Mouse (Mus musculus): Measurements from ENCODE around the gene Fip1l1. TPM values are rescaled to one million over a fixed set of nuclear protein-coding genes. Genes with fewer than 3 reads are reported as not detected.
A peak's percentile ranks its signal among the peaks of the same experiment; 100 is the strongest.

Fip1l1 gene
- total RNA-seq (2021), result 10 to 100 TPM; 59.0 to 63.5 TPM

DNA sequence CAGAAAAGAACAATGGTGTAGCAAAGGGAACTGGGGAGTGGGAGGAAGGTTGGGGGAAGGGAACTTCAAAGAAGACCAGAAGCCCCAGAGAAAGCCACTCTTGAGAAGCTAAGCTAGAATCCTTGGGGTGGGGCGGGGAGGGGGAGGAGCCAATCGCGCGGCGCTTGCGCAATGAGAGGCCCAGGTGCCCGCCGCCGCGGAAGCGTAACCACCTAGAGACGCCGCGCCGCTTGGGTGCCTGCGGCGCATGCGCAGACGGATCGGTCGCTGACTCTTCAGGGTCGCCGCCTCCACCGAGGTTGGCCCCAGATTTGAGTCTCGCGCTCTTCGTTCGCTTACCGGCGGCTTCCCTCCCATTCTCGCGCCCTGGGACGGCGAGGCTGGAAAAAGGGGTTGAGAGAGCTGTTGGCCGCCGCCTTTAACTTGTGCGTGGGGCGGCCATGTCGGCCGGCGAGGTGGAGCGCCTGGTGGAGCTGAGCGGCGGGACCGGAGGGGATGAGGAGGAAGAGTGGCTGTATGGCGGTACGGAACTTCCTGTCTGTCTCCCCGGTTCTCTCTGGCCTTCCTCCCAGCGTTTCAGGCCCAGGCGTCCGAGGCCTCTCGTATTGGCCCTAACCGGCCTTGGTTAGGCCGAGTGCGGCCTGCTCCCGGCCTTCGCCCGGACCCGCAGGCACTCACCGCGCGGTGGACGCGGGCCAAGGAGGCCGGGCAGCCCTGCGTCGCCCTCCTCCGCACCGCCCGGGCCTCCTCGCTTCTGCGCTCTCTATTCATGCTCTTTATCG, at the start of gene Fip1l1:
TSS of gene Fip1l1 (plus strand) at position 210 of the 782 bp plus-strand sequence.
- DNase-seq (ENCODE audit: extremely low spot score in 1 of 2, low spot score in 1 of 2), result peak; percentile 85 to 86

DNA sequence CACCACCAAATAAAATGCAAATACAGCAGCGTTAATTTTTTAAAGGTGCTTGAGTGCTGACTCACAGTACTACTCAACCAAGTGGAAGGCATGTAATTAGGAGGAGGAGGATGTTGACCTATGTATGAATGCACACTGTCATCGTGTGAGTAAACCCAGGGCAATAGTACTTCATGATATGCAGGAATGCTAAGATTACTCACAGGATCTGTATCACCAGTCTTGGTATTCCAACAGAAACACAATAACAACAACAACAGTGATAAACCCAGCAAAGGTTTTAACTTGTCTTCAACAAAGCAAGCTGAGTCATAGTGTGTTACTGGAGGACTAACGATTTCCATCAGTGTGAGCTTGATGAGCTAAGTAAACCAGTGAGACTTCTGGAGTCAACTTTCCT, 42.5 kb upstream of the Fip1l1 start:
- DNase-seq (ENCODE audit: extremely low spot score in 1 of 2, low spot score in 1 of 2), result no peak

- DNase-seq (ENCODE audit: extremely low spot score in 1 of 2, low spot score in 1 of 2), result no peak
Measured at GRCm38 (mm10) chr5:74511686-74512085, 23.6 kb upstream of the Fip1l1 start.

- no peak for DNase-seq (ENCODE audit: extremely low spot score in 1 of 2, low spot score in 1 of 2)
Measured at GRCm38 (mm10) chr5:74527025-74527424, 8.2 kb upstream of the Fip1l1 start.

DNA sequence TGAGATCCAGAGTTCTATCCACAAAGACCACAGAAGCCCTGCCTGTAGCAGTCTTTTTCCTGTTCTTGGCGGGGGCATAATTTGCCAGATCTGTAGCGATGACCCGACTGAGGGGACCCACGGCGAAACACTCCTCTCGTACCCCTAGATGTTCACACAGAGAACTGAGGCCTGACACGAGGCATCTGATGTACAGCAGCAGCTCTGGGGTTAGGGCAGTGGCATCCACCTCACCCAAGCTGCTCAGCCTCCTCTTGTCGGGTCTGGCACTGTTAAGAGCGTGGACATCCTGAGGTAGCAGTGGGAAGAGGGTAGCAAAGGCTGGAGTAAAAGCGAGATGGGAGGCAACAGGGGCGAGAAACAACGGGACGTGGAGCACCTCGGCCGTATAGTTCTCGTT, 4.5 kb upstream of the Fip1l1 start:
- no peak for DNase-seq (ENCODE audit: extremely low spot score in 1 of 2, low spot score in 1 of 2)

DNA sequence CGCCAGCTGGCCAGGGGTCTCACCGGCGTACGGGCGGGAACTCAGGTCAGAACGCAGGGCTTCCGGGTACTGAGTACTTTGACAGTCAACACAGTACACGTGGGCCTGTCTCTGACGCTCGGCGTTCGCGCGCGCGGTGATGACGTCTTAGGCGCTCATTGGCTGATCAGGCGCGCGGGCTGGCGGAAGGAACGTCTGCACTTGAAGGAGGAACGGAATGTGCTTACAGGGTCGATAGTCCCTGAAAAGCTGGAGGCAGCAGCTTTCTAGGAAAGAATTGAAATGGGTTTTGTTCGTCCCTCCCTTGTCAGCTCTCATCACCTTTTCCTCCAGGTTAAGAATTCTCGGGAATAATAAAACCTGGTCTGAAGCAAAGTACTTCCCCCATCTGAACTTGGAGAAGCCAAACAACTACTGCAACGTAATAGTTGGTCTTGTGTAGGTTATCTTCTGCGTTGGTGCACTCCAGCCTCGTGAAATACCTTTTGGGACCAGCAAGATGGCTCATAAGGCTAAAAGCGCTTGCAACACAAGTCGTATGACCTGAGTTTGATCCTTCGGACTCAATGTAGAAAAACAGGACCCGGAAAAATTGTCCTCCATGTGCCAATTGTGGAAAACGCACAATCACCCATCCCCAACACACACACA, 3.5 kb upstream of the Fip1l1 start, which contains the start of gene Scfd2:
TSS of gene Scfd2 (minus strand) at position 130 of the 651 bp plus-strand sequence.
- DNase-seq (ENCODE audit: extremely low spot score in 1 of 2, low spot score in 1 of 2), result peak; percentile 98 to 99

- no peak for DNase-seq (ENCODE audit: extremely low spot score in 1 of 2, low spot score in 1 of 2)
Measured at GRCm38 (mm10) chr5:74536180-74536947, 1.1 kb downstream of the Fip1l1 start.

- no peak for DNase-seq (ENCODE audit: extremely low spot score in 1 of 2, low spot score in 1 of 2)
Measured at GRCm38 (mm10) chr5:74545606-74546005, 10.4 kb downstream of the Fip1l1 start.

DNA sequence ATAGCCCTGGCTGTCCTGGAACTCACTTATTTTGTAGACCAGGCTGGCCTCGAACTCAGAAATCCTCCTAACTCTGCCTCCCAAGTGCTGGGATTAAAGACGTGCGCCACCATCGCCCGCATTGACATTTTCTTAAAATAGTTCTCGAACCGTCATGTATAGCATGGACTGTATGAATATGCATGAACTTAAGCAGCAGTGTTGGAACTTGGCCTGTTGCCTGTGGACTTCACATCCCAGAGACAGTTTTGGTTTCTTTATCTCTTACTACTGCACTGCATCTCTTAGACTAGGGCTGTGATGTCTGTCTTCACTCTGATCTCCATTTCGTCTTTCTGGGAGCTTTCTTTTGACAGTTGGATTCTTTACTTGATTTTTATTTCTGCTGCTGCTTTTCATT, 14.3 kb downstream of the Fip1l1 start:
- DNase-seq (ENCODE audit: extremely low spot score in 1 of 2, low spot score in 1 of 2), result no peak

DNA sequence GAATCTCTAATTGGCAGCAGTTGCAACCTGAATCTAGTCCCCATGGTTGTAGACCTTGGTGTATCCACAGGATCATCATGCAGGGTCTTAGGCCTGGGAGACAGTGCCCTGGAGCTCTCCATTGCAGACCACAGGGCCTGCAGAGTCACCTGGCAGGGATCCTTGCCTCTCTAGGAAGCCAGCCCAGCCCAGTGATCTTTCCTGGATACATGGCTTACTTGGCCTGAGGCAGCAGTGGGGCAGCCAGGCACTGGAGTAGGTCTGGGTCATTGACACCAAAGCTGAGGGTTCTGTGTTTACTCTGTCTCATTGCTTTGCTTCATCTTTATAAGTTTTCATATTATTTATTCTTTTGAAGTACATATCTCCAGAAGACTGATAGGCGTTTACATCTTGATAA, 25.9 kb downstream of the Fip1l1 start:
- no peak for DNase-seq (ENCODE audit: extremely low spot score in 1 of 2, low spot score in 1 of 2)

GRCm38 (mm10) chr5:74571767-74572166, 36.5 kb downstream of the Fip1l1 start:
- no peak for DNase-seq (ENCODE audit: extremely low spot score in 1 of 2, low spot score in 1 of 2)

- no peak for DNase-seq (ENCODE audit: extremely low spot score in 1 of 2, low spot score in 1 of 2)
Measured at GRCm38 (mm10) chr5:74589133-74589532, 53.9 kb downstream of the Fip1l1 start.

- no peak for DNase-seq (ENCODE audit: extremely low spot score in 1 of 2, low spot score in 1 of 2)
Measured at GRCm38 (mm10) chr5:74591413-74591812, 56.2 kb downstream of the Fip1l1 start.

GRCm38 (mm10) chr5:74593147-74593546, 57.9 kb downstream of the Fip1l1 start:
- no peak for DNase-seq (ENCODE audit: extremely low spot score in 1 of 2, low spot score in 1 of 2)

DNA sequence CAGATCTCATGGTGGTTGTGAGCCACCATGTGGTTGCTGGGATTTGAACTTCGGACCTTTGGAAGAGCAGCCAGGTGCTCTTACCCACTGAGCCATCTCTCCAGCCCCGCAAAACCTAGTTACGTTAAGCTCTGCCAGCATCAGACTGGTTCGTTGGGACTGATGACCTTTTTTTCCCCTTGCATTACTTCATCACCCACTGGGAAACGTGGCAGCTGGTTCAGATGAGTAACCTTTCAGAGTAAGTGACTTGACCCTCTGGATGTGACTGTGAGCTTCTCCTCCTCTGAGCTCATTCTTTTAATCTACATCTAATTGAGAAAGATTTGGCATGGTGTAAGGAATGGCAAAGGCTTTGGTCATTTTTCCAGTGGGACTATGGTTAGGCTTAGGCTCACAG, 64.8 kb downstream of the Fip1l1 start:
- no peak for DNase-seq (ENCODE audit: extremely low spot score in 1 of 2, low spot score in 1 of 2)

- no peak for DNase-seq (ENCODE audit: extremely low spot score in 1 of 2, low spot score in 1 of 2)
Measured at GRCm38 (mm10) chr5:74601171-74601570, 65.9 kb downstream of the Fip1l1 start.

DNA sequence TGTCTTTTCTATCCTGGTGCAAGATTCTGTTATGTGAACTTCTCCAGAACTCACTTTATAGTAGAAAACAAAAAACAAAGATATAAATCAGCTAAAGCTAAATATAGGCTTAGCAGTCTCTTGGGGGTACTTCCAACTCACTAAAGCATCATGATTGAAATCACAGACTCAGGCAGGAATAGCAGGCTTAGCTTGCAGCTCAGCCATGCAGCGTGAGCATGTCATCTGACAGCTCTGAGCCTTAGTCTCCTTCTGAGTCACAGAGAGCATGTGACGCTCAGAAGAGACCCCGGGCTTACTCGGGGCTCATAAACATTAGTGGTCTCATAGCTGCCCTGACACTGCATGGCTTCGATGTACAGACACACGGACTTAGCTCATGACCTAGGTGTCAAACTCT, 66.7 kb downstream of the Fip1l1 start:
- DNase-seq (ENCODE audit: extremely low spot score in 1 of 2, low spot score in 1 of 2), result no peak

- no peak for DNase-seq (ENCODE audit: extremely low spot score in 1 of 2, low spot score in 1 of 2)
Measured at GRCm38 (mm10) chr5:74602371-74602770, 67.1 kb downstream of the Fip1l1 start.

GRCm38 (mm10) chr5:74603306-74603705, 68.1 kb downstream of the Fip1l1 start:
- DNase-seq (ENCODE audit: extremely low spot score in 1 of 2, low spot score in 1 of 2), result no peak

DNA sequence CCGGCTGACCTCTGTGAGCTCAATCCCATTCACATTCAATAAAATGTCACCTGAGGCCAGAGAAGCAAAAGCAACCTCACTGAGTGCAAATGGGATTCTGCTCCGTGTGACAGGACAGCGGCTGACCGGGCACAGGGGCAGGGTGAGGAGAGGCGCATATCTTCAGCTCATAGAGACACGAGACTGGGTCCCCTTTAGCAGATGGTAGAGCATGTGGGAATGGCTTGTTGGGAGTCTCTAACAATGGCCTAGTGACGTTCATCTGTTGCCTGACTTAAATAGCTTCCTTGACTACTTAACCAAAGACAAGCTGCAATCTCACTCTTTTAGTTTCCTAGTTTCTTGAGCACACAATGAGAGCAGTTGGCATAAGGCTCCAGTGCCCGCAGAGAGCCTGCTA, 71.0 kb downstream of the Fip1l1 start:
- DNase-seq (ENCODE audit: extremely low spot score in 1 of 2, low spot score in 1 of 2), result no peak

DNA sequence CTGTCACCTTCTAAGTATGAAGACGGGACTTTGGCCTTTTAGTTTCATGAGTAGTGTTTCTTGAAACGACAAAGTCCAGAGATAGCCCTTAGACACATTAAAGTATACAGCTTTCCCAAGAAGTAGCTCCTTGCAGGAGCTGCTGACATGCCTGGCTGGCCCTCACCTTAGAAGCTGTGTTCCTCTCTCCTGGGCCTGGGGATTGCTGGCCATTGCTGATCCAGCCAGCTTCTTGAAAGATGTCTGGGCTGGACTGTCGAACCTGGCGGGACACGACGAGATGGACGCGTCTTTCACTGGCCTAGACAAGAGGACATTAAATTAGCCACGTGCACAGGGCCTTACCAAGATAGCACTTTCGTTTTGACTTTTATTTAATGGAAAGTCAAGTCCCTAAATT, 75.3 kb downstream of the Fip1l1 start:
- DNase-seq (ENCODE audit: extremely low spot score in 1 of 2, low spot score in 1 of 2), result no peak

All from layer of hippocampus, postnatal 25 days (tissue).